Mouse (Mus musculus) macrophage (primary cell): ENCODE measurements around the gene Gm12117. TPM values are rescaled to one million over a fixed set of nuclear protein-coding genes. Genes with fewer than 3 reads are reported as not detected.

Experiments
- H3K27ac ChIP-seq: fragments of 350-480 bp; formaldehyde crosslinking; 2 replicates; pipeline ENCODE4 v1.9.0; 2021
- H3K36me3 ChIP-seq: fragments of 350-480 bp; formaldehyde crosslinking; 2 replicates; pipeline ENCODE4 v1.9.0; 2021; ENCODE audit errors: inconsistent target
- H3K4me3 ChIP-seq: fragments of 350-480 bp; formaldehyde crosslinking; 2 replicates; pipeline ENCODE4 v1.9.0; 2021; ENCODE audit errors: inconsistent target
- H3K79me2 ChIP-seq: fragments of 350-480 bp; formaldehyde crosslinking; 2 replicates; pipeline ENCODE4 v1.9.0; 2021; ENCODE audit errors: inconsistent target
- WGBS: methylation state at CpG from one replicate; pipeline ENCODE4 v1.1.7; 2026; ENCODE audit warnings: inconsistent platforms; ENCODE audit not compliant: missing documents; 5-methylcytosine and 5-hydroxymethylcytosine counted together
- polyA plus RNA-seq: library from polyadenylated mRNA; stranded (reverse); fragments of 250-400 nt; gene quantifications from 3 replicates; pipeline ENCODE4 v1.2.4, GENCODE M21; 2018; ENCODE audit warnings: inconsistent platforms
- total RNA-seq, 78 experiments: library from RNA; depleted of rRNA; stranded (reverse); fragments of 250-400 nt; gene quantifications; 1 replicate in 9 of 78; 2 replicates in 24 of 78; 3 replicates in 43 of 78; 4 replicates in 2 of 78; pipeline ENCODE4 v1.2.4; 2018; ENCODE audit warnings: inconsistent platforms in 56 of 78

The Gm12117 gene
- total RNA-seq (2018; cell fraction: chromatin; rRNA removed): not detected
- not detected for total RNA-seq (2018; cell fraction: cytosol; rRNA removed)
- not detected for total RNA-seq (2018; cell fraction: nucleus; rRNA removed)
- polyA plus RNA-seq: not detected in 3 replicates

- Histone ChIP-seq H3K79me2 (no peaks in the 10 kb centered on the region), H3K4me3 (no peak within 1 kb of the TSS), H3K27ac (no peak within 1 kb of the TSS), H3K36me3 (no peaks in the 10 kb centered on the region)
- WGBS: 92% methylated on average over 3 of the region's 3 CpGs
Measured at GRCm38 (mm10) chr11:33276637-33277036, at the start of gene Gm12117. Gm12117 (minus strand) TSS chr11:33276737.

GRCm38 (mm10) chr11:33319006-33319611, 42.6 kb upstream of the Gm12117 start:
- Histone ChIP-seq H3K4me3 (no peak overlapping the region), H3K79me2 (no peaks in the 10 kb centered on the region), H3K36me3 (no peaks in the 10 kb centered on the region), H3K27ac (no peak overlapping the region)
- WGBS: 96% methylated on average over 7 of the region's 7 CpGs

GRCm38 (mm10) chr11:33309566-33309965, 33.0 kb upstream of the Gm12117 start:
- Histone ChIP-seq H3K36me3 (no peaks in the 10 kb centered on the region), H3K27ac (no peak overlapping the region), H3K79me2 (no peaks in the 10 kb centered on the region), H3K4me3 (no peak overlapping the region)
- WGBS: 96% methylated on average over 3 of the region's 4 CpGs

GRCm38 (mm10) chr11:33300859-33301258, 24.3 kb upstream of the Gm12117 start:
- WGBS: 85% methylated on average over 8 of the region's 8 CpGs
- Histone ChIP-seq H3K36me3 (no peaks in the 10 kb centered on the region), H3K4me3 (no peak overlapping the region)

GRCm38 (mm10) chr11:33299371-33299770, 22.8 kb upstream of the Gm12117 start:
- Histone ChIP-seq H3K27ac (no peak overlapping the region), H3K79me2 (no peaks in the 10 kb centered on the region), H3K4me3 (no peak overlapping the region), H3K36me3 (no peaks in the 10 kb centered on the region)
- WGBS: 88% methylated on average over 11 of the region's 11 CpGs

More at GRCm38 (mm10) chr11:33300859-33301258, 24.3 kb upstream of the Gm12117 start:
- H3K27ac ChIP-seq: no peak overlapping the region
- H3K79me2 ChIP-seq: no peaks in the 10 kb centered on the region

GRCm38 (mm10) chr11:33297121-33297520, 20.6 kb upstream of the Gm12117 start:
- Histone ChIP-seq H3K36me3 (no peaks in the 10 kb centered on the region), H3K79me2 (no peaks in the 10 kb centered on the region), H3K27ac (no peak overlapping the region), H3K4me3 (no peak overlapping the region)
- 91% methylated on average over 8 of the region's 8 CpGs for WGBS

- no peak overlapping the region for H3K27ac ChIP-seq
- no peaks in the 10 kb centered on the region for H3K79me2 ChIP-seq
- no peaks in the 10 kb centered on the region for H3K36me3 ChIP-seq
- WGBS: 60% methylated on average over 3 of the region's 3 CpGs
- no peak overlapping the region for H3K4me3 ChIP-seq
Measured at GRCm38 (mm10) chr11:33295422-33295821, 18.9 kb upstream of the Gm12117 start.

GRCm38 (mm10) chr11:33294063-33294462, 17.5 kb upstream of the Gm12117 start:
- 43% methylated on average over 6 of the region's 6 CpGs for WGBS
- no peak overlapping the region for H3K4me3 ChIP-seq
- no peak overlapping the region for H3K27ac ChIP-seq

GRCm38 (mm10) chr11:33278571-33278970, 2.0 kb upstream of the Gm12117 start:
- 81% methylated on average over 2 of the region's 2 CpGs for WGBS
- Histone ChIP-seq H3K79me2 (no peaks in the 10 kb centered on the region), H3K36me3 (no peaks in the 10 kb centered on the region)

More at GRCm38 (mm10) chr11:33294063-33294462, 17.5 kb upstream of the Gm12117 start:
- Histone ChIP-seq H3K79me2 (no peaks in the 10 kb centered on the region), H3K36me3 (no peaks in the 10 kb centered on the region)

GRCm38 (mm10) chr11:33274816-33275215, 1.7 kb downstream of the Gm12117 start:
- H3K27ac ChIP-seq: peak overlapping the region; percentile 74
- no peak overlapping the region for H3K4me3 ChIP-seq
- H3K79me2 ChIP-seq: no peaks in the 10 kb centered on the region
- H3K36me3 ChIP-seq: no peaks in the 10 kb centered on the region
- 53% methylated on average over 3 of the region's 3 CpGs for WGBS

More at GRCm38 (mm10) chr11:33278571-33278970, 2.0 kb upstream of the Gm12117 start:
- Histone ChIP-seq H3K27ac (no peak overlapping the region), H3K4me3 (no peak overlapping the region)

GRCm38 (mm10) chr11:33274294-33274693, 2.2 kb downstream of the Gm12117 start:
- 0% methylated on average over 1 of the region's 1 CpGs for WGBS
- Histone ChIP-seq H3K27ac (peak overlapping the region; percentile 74), H3K36me3 (no peaks in the 10 kb centered on the region), H3K79me2 (no peaks in the 10 kb centered on the region), H3K4me3 (no peak overlapping the region)

- Histone ChIP-seq H3K79me2 (no peaks in the 10 kb centered on the region), H3K4me3 (no peak overlapping the region), H3K27ac (no peak overlapping the region), H3K36me3 (no peaks in the 10 kb centered on the region)
- 91% methylated on average over 3 of the region's 3 CpGs for WGBS
Measured at GRCm38 (mm10) chr11:33240295-33240694, 36.2 kb downstream of the Gm12117 start.

GRCm38 (mm10) chr11:33234134-33234533, 42.4 kb downstream of the Gm12117 start:
- Histone ChIP-seq H3K36me3 (no peaks in the 10 kb centered on the region), H3K79me2 (no peaks in the 10 kb centered on the region), H3K4me3 (no peak overlapping the region), H3K27ac (no peak overlapping the region)
- 85% methylated on average over 3 of the region's 3 CpGs for WGBS

- no peaks in the 10 kb centered on the region for H3K79me2 ChIP-seq
- no peak overlapping the region for H3K4me3 ChIP-seq
- no peaks in the 10 kb centered on the region for H3K36me3 ChIP-seq
- WGBS: 89% methylated on average over 5 of the region's 5 CpGs
- no peak overlapping the region for H3K27ac ChIP-seq
Measured at GRCm38 (mm10) chr11:33232056-33232455, 44.5 kb downstream of the Gm12117 start.

GRCm38 (mm10) chr11:33228186-33228585, 48.4 kb downstream of the Gm12117 start:
- no peaks in the 10 kb centered on the region for H3K36me3 ChIP-seq
- 86% methylated on average over 2 of the region's 2 CpGs for WGBS

More at GRCm38 (mm10) chr11:33228186-33228585, 48.4 kb downstream of the Gm12117 start:
- H3K79me2 ChIP-seq: no peaks in the 10 kb centered on the region
- H3K4me3 ChIP-seq: no peak overlapping the region
- no peak overlapping the region for H3K27ac ChIP-seq
